Mouse (Mus musculus): Measurements from ENCODE around the gene Ctsl. TPM values are rescaled to one million over a fixed set of nuclear protein-coding genes. Genes with fewer than 3 reads are reported as not detected.
A peak's percentile ranks its signal among the peaks of the same experiment; 100 is the strongest.

Gene Ctsl
- polyA plus RNA-seq, 1 experiment from 2014 or later: 288 TPM

- Histone ChIP-seq H3K9ac (ENCODE audit: low read length) (peak overlapping the region; percentile 64), H3K9me3 (ENCODE audit: control insufficient read depth, low read length) (no peaks in the 10 kb centered on the region), H3K27me3 (ENCODE audit: control insufficient read depth, insufficient read depth, low read length) (no peaks in the 10 kb centered on the region), H3K36me3 (ENCODE audit: control insufficient read depth, insufficient read depth, low read length) (peaks cover 8% of the 10 kb centered on the region), H3K4me3 (ENCODE audit: control insufficient read depth in 1 of 2, insufficient read depth in 1 of 2, low read depth in 1 of 2, low read length in 2 of 2) (peak overlapping the region; percentile 24 to 75; a peak in 3 of 4 replicates), H3K4me1 (ENCODE audit: control insufficient read depth in 2 of 2, insufficient read depth in 2 of 2, low read length in 2 of 2) (peaks cover 13 to 24% of the 10 kb centered on the region in 2 experiments), H3K4me2 (ENCODE audit: low read length) (peak overlapping the region; percentile 73), H3K27ac (replicated peaks in 1 of 2; ENCODE audit: control insufficient read depth in 1 of 2, insufficient read depth in 1 of 2, low read depth in 2 of 2, low read length in 2 of 2) (peak overlapping the region; percentile 28 to 98; a peak in 3 of 4 replicates)
- 2% methylated on average over 2 of the region's 2 CpGs for WGBS
- peak; percentile 8; the same call in 1 of the 2 replicates for ATAC-seq (ENCODE audit: insufficient number of reproducible peaks, insufficient read depth, low FRiP score, low read depth)
These were observed 57.8 kb downstream of the Ctsl start for GRCm38 (mm10) chr13:64312916-64313289.

GRCm38 (mm10) chr13:64312024-64312915 is 58.4 kb downstream of the Ctsl start, which contains the start of gene Aaed1:
Gene Aaed1, minus strand, starts transcription at chr13:64312710.
- Histone ChIP-seq H3K36me3 (ENCODE audit: control insufficient read depth, insufficient read depth, low read length) (peaks cover 14% of the 10 kb centered on the region), H3K4me2 (ENCODE audit: low read length) (peak within 1 kb of the TSS; percentile 73), H3K4me3 (ENCODE audit: control insufficient read depth in 1 of 2, insufficient read depth in 1 of 2, low read depth in 1 of 2, low read length in 2 of 2) (peak within 1 kb of the TSS; percentile 62 to 75), H3K9me3 (ENCODE audit: control insufficient read depth, low read length) (no peaks in the 10 kb centered on the region), H3K27ac (replicated peaks in 1 of 2; ENCODE audit: control insufficient read depth in 1 of 2, insufficient read depth in 1 of 2, low read depth in 2 of 2, low read length in 2 of 2) (peak within 1 kb of the TSS; percentile 87 to 98), H3K27me3 (ENCODE audit: control insufficient read depth, insufficient read depth, low read length) (no peaks in the 10 kb centered on the region), H3K4me1 (ENCODE audit: control insufficient read depth in 2 of 2, insufficient read depth in 2 of 2, low read length in 2 of 2) (peaks cover 13 to 24% of the 10 kb centered on the region in 2 experiments), H3K9ac (ENCODE audit: low read length) (peak within 1 kb of the TSS; percentile 91)
- WGBS: under 1% methylated on average over 70 of the region's 74 CpGs
- peak; percentile 88 for ATAC-seq (ENCODE audit: insufficient number of reproducible peaks, insufficient read depth, low FRiP score, low read depth)

GRCm38 (mm10) chr13:64311266-64311665 is 59.4 kb downstream of the Ctsl start:
- Histone ChIP-seq H3K4me2 (ENCODE audit: low read length) (peak overlapping the region; percentile 73), H3K27ac (replicated peaks in 1 of 2; ENCODE audit: control insufficient read depth in 1 of 2, insufficient read depth in 1 of 2, low read depth in 2 of 2, low read length in 2 of 2) (peak overlapping the region in 1 of 2 experiments; percentile 98; a peak in 3 of 4 replicates), H3K36me3 (ENCODE audit: control insufficient read depth, insufficient read depth, low read length) (peaks cover 24% of the 10 kb centered on the region), H3K9me3 (ENCODE audit: control insufficient read depth, low read length) (no peaks in the 10 kb centered on the region), H3K4me1 (ENCODE audit: control insufficient read depth in 2 of 2, insufficient read depth in 2 of 2, low read length in 2 of 2) (peaks cover 13 to 24% of the 10 kb centered on the region in 2 experiments), H3K9ac (ENCODE audit: low read length) (peak overlapping the region; percentile 91), H3K4me3 (ENCODE audit: control insufficient read depth in 1 of 2, insufficient read depth in 1 of 2, low read depth in 1 of 2, low read length in 2 of 2) (peak overlapping the region in 1 of 2 experiments; percentile 75; a peak in 3 of 4 replicates), H3K27me3 (ENCODE audit: control insufficient read depth, insufficient read depth, low read length) (no peaks in the 10 kb centered on the region)
- ATAC-seq (ENCODE audit: insufficient number of reproducible peaks, insufficient read depth, low FRiP score, low read depth): no peak
- WGBS: 50% methylated on average over 1 of the region's 1 CpGs

- peak overlapping the region; percentile 73 for H3K4me2 ChIP-seq (ENCODE audit: low read length)
- peak overlapping the region; percentile 35 for H3K9ac ChIP-seq (ENCODE audit: low read length)
- WGBS: 31% methylated on average over 6 of the region's 6 CpGs
- no peak for ATAC-seq (ENCODE audit: insufficient number of reproducible peaks, insufficient read depth, low FRiP score, low read depth)
- H3K27me3 ChIP-seq (ENCODE audit: control insufficient read depth, insufficient read depth, low read length): no peaks in the 10 kb centered on the region
- peaks cover 28% of the 10 kb centered on the region for H3K36me3 ChIP-seq (ENCODE audit: control insufficient read depth, insufficient read depth, low read length)
- peak overlapping the region; percentile 28 to 75 for H3K4me3 ChIP-seq (ENCODE audit: control insufficient read depth in 1 of 2, insufficient read depth in 1 of 2, low read depth in 1 of 2, low read length in 2 of 2)
- H3K9me3 ChIP-seq (ENCODE audit: control insufficient read depth, low read length): no peaks in the 10 kb centered on the region
- H3K27ac ChIP-seq (replicated peaks in 1 of 2; ENCODE audit: control insufficient read depth in 1 of 2, insufficient read depth in 1 of 2, low read depth in 2 of 2, low read length in 2 of 2): peak overlapping the region; percentile 83 to 98
- H3K4me1 ChIP-seq (ENCODE audit: control insufficient read depth in 2 of 2, insufficient read depth in 2 of 2, low read length in 2 of 2): peaks cover 13 to 24% of the 10 kb centered on the region in 2 experiments
These were observed 60.1 kb downstream of the Ctsl start for GRCm38 (mm10) chr13:64310585-64310984.

GRCm38 (mm10) chr13:64309842-64310241 is 60.8 kb downstream of the Ctsl start:
- ATAC-seq (ENCODE audit: insufficient number of reproducible peaks, insufficient read depth, low FRiP score, low read depth): no peak
- Histone ChIP-seq H3K36me3 (ENCODE audit: control insufficient read depth, insufficient read depth, low read length) (peaks cover 34% of the 10 kb centered on the region), H3K27ac (replicated peaks in 1 of 2; ENCODE audit: control insufficient read depth in 1 of 2, insufficient read depth in 1 of 2, low read depth in 2 of 2, low read length in 2 of 2) (peak overlapping the region; percentile 61 to 98), H3K27me3 (ENCODE audit: control insufficient read depth, insufficient read depth, low read length) (no peaks in the 10 kb centered on the region), H3K4me2 (ENCODE audit: low read length) (peak overlapping the region; percentile 73), H3K4me1 (ENCODE audit: control insufficient read depth in 2 of 2, insufficient read depth in 2 of 2, low read length in 2 of 2) (peaks cover 13 to 24% of the 10 kb centered on the region in 2 experiments), H3K9ac (ENCODE audit: low read length) (peak overlapping the region; percentile 35), H3K9me3 (ENCODE audit: control insufficient read depth, low read length) (no peaks in the 10 kb centered on the region), H3K4me3 (ENCODE audit: control insufficient read depth in 1 of 2, insufficient read depth in 1 of 2, low read depth in 1 of 2, low read length in 2 of 2) (0 out of 4 replicates have a peak overlapping the region, but pooled peaks of 1 of the 2 experiments have one; percentile 75)
- 53% methylated on average over 11 of the region's 11 CpGs for WGBS

Other genes with a start within 250 kb of the Ctsl start
- 6.1 and 7.7 TPM in 2 replicates for gene Slc35d2, start 241.5 kb downstream of the Ctsl start, polyA plus RNA-seq (2014; fragmentation: Nextera tagmentation; extraction: Ambion mirVana)
- gene Zfp367, start 217.7 kb downstream of the Ctsl start, polyA plus RNA-seq (2014; fragmentation: Nextera tagmentation; extraction: Ambion mirVana): 28.1 and 30.2 TPM in 2 replicates
- gene Habp4, start 209.1 kb downstream of the Ctsl start, polyA plus RNA-seq (2014; fragmentation: Nextera tagmentation; extraction: Ambion mirVana): 70.9 and 72.4 TPM in 2 replicates
- 15.7 and 21.0 TPM in 2 replicates for gene Cdc14b, start 95.6 kb downstream of the Ctsl start, polyA plus RNA-seq (2014; fragmentation: Nextera tagmentation; extraction: Ambion mirVana)
- gene Aaed1, start 58.2 kb downstream of the Ctsl start, polyA plus RNA-seq (2014; fragmentation: Nextera tagmentation; extraction: Ambion mirVana): 72.1 and 78.3 TPM in 2 replicates
- 4.4 and 6.2 TPM in 2 replicates for gene Cdk20, start 61.4 kb upstream of the Ctsl start, polyA plus RNA-seq (2014; fragmentation: Nextera tagmentation; extraction: Ambion mirVana)
- gene Fam240b, start 126.9 kb upstream of the Ctsl start, polyA plus RNA-seq (2014; fragmentation: Nextera tagmentation; extraction: Ambion mirVana): not detected in 2 replicates